Mouse (Mus musculus) bone marrow, adult 2 months (tissue): ENCODE measurements around the gene Traf5.

ENCODE experiments used
- CTCF ChIP-seq: fragments of 200-500 bp; IDR thresholded peaks from 2 replicates; pipeline ENCODE4 v1.5.1; 2011; ENCODE audit warnings: low read length, control low read depth; ENCODE audit not compliant: control insufficient read depth, insufficient read depth
- POLR2A ChIP-seq: fragments of 200-500 bp; IDR thresholded peaks from 2 replicates; pipeline ENCODE4 v1.6.1; 2011; ENCODE audit warnings: low read depth, mild to moderate bottlenecking, control low read depth, low read length, borderline replicate concordance; ENCODE audit not compliant: control insufficient read depth

DNA sequence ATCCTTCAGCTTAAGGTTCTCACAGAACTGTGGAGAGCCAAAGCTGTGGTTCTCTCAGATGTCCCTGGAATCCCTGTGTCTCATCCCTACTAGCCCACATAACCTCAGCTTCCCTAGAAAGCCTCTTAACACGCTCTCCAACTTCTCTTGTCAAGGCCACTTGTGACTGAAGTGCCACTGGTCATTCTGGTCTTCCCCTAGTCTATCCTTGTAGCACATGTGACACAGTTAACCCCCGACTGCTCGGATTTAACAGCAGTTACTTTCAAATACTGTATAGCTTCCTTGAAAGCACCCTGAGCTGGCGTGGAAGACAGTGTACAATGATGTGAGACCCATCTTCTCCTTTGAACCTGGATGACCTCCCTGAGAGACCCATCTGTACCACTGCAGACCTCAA, 5.3 kb downstream of the Traf5 start:
- no peak for TF ChIP-seq CTCF
- TF ChIP-seq POLR2A = no peak
